Mouse (Mus musculus) intestine, postnatal 0 days (tissue): Measurements from ENCODE around the gene Enkd1. TPM values are rescaled to one million over a fixed set of nuclear protein-coding genes. Genes with fewer than 3 reads are reported as not detected.

Experiments
- ATAC-seq: fragments of 200-750 bp; cut with Nextera tagmentation; 2 replicates; pipeline ENCODE4 v1.8.0; 2017; ENCODE audit warnings: mild to moderate bottlenecking, moderate TSS enrichment, moderate library complexity
- H3K27ac ChIP-seq: fragments of 300-500 bp; sonication (generic); 2 replicates; pipeline ENCODE4 v1.5.1; 2014; ENCODE audit warnings: mild to moderate bottlenecking, low read depth, low read length, moderate library complexity
- H3K27me3 ChIP-seq: fragments of 300-500 bp; sonication (generic); replicated peaks from 2 replicates; pipeline ENCODE4 v1.6.1; 2014; ENCODE audit warnings: low read length, mixed read lengths; ENCODE audit not compliant: control insufficient read depth, insufficient read depth
- H3K36me3 ChIP-seq: fragments of 300-500 bp; sonication (generic); 2 replicates; pipeline ENCODE4 v1.6.1; 2014; ENCODE audit warnings: mild to moderate bottlenecking, moderate library complexity; ENCODE audit not compliant: control insufficient read depth, insufficient read depth
- H3K4me1 ChIP-seq: fragments of 300-500 bp; sonication (generic); replicated peaks from 2 replicates; pipeline ENCODE4 v1.6.1; 2014; ENCODE audit warnings: antibody characterized with exemption, low read length, mixed read lengths; ENCODE audit not compliant: control insufficient read depth, insufficient read depth
- H3K4me2 ChIP-seq: fragments of 300-500 bp; sonication (generic); replicated peaks from 2 replicates; pipeline ENCODE4 v1.6.1; 2014; ENCODE audit warnings: low read depth, mild to moderate bottlenecking, moderate library complexity
- H3K4me3 ChIP-seq: fragments of 300-500 bp; sonication (generic); 2 replicates; pipeline ENCODE4 v1.5.1; 2014; ENCODE audit warnings: low read depth, low read length
- H3K9ac ChIP-seq: fragments of 300-500 bp; sonication (generic); 2 replicates; pipeline ENCODE4 v1.6.1; 2014; ENCODE audit warnings: mild to moderate bottlenecking, low read depth, low read length
- H3K9me3 ChIP-seq: fragments of 300-500 bp; sonication (generic); 2 replicates; pipeline ENCODE4 v1.6.1; 2016; ENCODE audit warnings: mixed run types; ENCODE audit not compliant: control insufficient read depth
- CTCF ChIP-seq: sonication (generic); IDR thresholded peaks from 2 replicates; pipeline ENCODE4 v1.5.1; 2016; ENCODE audit warnings: low read depth, mild to moderate bottlenecking, control low read depth, antibody characterized with exemption, moderate library complexity
- WGBS: fragments of 180-500 bp; shearing (Covaris S2); extraction: QIAGEN DNeasy Blood & Tissue Kit; methylation state at CpG from one replicate; pipeline ENCODE4 v1.1.7; 2014; 5-methylcytosine and 5-hydroxymethylcytosine counted together
- polyA plus RNA-seq: library from polyadenylated mRNA; unstranded; fragments of >200 nt; fragmentation: Nextera tagmentation; extraction: Ambion mirVana; gene quantifications from 2 replicates; pipeline ENCODE4 v1.2.1, GENCODE M21; 2015

The Enkd1 gene
- polyA plus RNA-seq, 1 experiment from 2014 or later: 3.8 TPM

GRCm38 (mm10) chr8:105704146-105704812 is 3.7 kb downstream of the Enkd1 start:
- 93% methylated on average over 34 of the region's 34 CpGs for WGBS
- H3K9me3 ChIP-seq: no peaks in the 10 kb centered on the region
- H3K4me1 ChIP-seq: no peaks in the 10 kb centered on the region; the same call in 1 of the 2 replicates
- H3K4me3 ChIP-seq: no peak overlapping the region
- no peak for TF ChIP-seq CTCF
- no peak overlapping the region for H3K4me2 ChIP-seq
- no peaks in the 10 kb centered on the region for H3K36me3 ChIP-seq
- H3K9ac ChIP-seq: no peak overlapping the region
- H3K27me3 ChIP-seq: no peaks in the 10 kb centered on the region
- no peak for ATAC-seq
- H3K27ac ChIP-seq: no peak overlapping the region

GRCm38 (mm10) chr8:105702731-105703415 is 5.1 kb downstream of the Enkd1 start:
- no peak overlapping the region for H3K4me3 ChIP-seq
- ATAC-seq: no peak
- no peaks in the 10 kb centered on the region for H3K27me3 ChIP-seq
- no peak overlapping the region for H3K27ac ChIP-seq
- no peak overlapping the region for H3K4me2 ChIP-seq
- TF ChIP-seq CTCF: no peak
- no peak overlapping the region for H3K9ac ChIP-seq
- H3K9me3 ChIP-seq: no peaks in the 10 kb centered on the region
- H3K4me1 ChIP-seq: no peaks in the 10 kb centered on the region; the same call in 1 of the 2 replicates
- WGBS: 92% methylated on average over 24 of the region's 24 CpGs
- H3K36me3 ChIP-seq: peaks cover 12% of the 10 kb centered on the region; the same call in 1 of the 2 replicates

GRCm38 (mm10) chr8:105702001-105702401 is 6.0 kb downstream of the Enkd1 start:
- peak overlapping the region; percentile 69 for H3K4me3 ChIP-seq
- H3K9me3 ChIP-seq: no peaks in the 10 kb centered on the region
- no peaks in the 10 kb centered on the region for H3K27me3 ChIP-seq
- TF ChIP-seq CTCF: no peak
- no peaks in the 10 kb centered on the region; the same call in 1 of the 2 replicates for H3K4me1 ChIP-seq
- H3K9ac ChIP-seq: peak overlapping the region; percentile 18; the same call in 1 of the 2 replicates
- 56% methylated on average over 18 of the region's 18 CpGs for WGBS
- peaks cover 21% of the 10 kb centered on the region; the same call in 1 of the 2 replicates for H3K36me3 ChIP-seq
- ATAC-seq: no peak
- H3K4me2 ChIP-seq: peak overlapping the region; percentile 87
- H3K27ac ChIP-seq: no peak overlapping the region

GRCm38 (mm10) chr8:105700966-105701824 is 6.8 kb downstream of the Enkd1 start, which contains the start of the genes Acd and Pard6a:
Acd (minus strand) TSS chr8:105701102.
Pard6a (plus strand) TSS chr8:105701148.
- peak within 1 kb of the TSS; percentile 47 for H3K9ac ChIP-seq
- peak within 1 kb of the TSS; percentile 58 for H3K27ac ChIP-seq
- no peaks in the 10 kb centered on the region for H3K9me3 ChIP-seq
- peak within 1 kb of the TSS; percentile 87 for H3K4me2 ChIP-seq
- H3K4me3 ChIP-seq: peak within 1 kb of the TSS; percentile 69
- peaks cover 25% of the 10 kb centered on the region; the same call in 1 of the 2 replicates for H3K36me3 ChIP-seq
- WGBS: under 1% methylated on average over 60 of the region's 60 CpGs
- peak; percentile 20; the same call in 1 of the 2 replicates for TF ChIP-seq CTCF
- ATAC-seq: peak; percentile 74
- no peaks in the 10 kb centered on the region for H3K27me3 ChIP-seq
- H3K4me1 ChIP-seq: no peaks in the 10 kb centered on the region; the same call in 1 of the 2 replicates

- Histone ChIP-seq H3K27ac (peak overlapping the region; percentile 35; the same call in 1 of the 2 replicates), H3K4me1 (no peaks in the 10 kb centered on the region; the same call in 1 of the 2 replicates), H3K4me3 (peak overlapping the region; percentile 69), H3K4me2 (peak overlapping the region; percentile 87), H3K9ac (peak overlapping the region; percentile 47), H3K27me3 (no peaks in the 10 kb centered on the region), H3K36me3 (peaks cover 25% of the 10 kb centered on the region; the same call in 1 of the 2 replicates), H3K9me3 (no peaks in the 10 kb centered on the region)
- ATAC-seq: peak; percentile 59
- 0% methylated on average over 21 of the region's 21 CpGs for WGBS
- no peak for TF ChIP-seq CTCF
Observed at GRCm38 (mm10) chr8:105700566-105700965, 7.4 kb downstream of the Enkd1 start.
